Mouse (Mus musculus) limb, embryonic 13.5 days (tissue): ENCODE data around the gene Rps11. TPM values are rescaled to one million over a fixed set of nuclear protein-coding genes. Genes with fewer than 3 reads are reported as not detected.
A peak's percentile ranks its signal among the peaks of the same experiment; 100 is the strongest.
"Not testable (repeated sequence)": the region's sequence is repeated elsewhere in the genome, so short reads cannot be mapped to it uniquely, and the experiment has no call there.

Experiments used
- ATAC-seq: fragments of 200-750 bp; cut with Nextera tagmentation; 2 replicates; pipeline ENCODE4 v1.8.0; 2017; ENCODE audit warnings: low read depth, moderate number of reproducible peaks, moderate TSS enrichment; ENCODE audit not compliant: low FRiP score
- H3K27ac ChIP-seq: fragments of 300-500 bp; sonication (generic); 2 replicates; pipeline ENCODE4 v1.5.1; 2015; ENCODE audit warnings: inconsistent platforms, mild to moderate bottlenecking, moderate library complexity
- H3K27me3 ChIP-seq: fragments of 300-500 bp; sonication (generic); 2 replicates; pipeline ENCODE4 v1.6.1; 2015; ENCODE audit warnings: mild to moderate bottlenecking, inconsistent platforms
- H3K36me3 ChIP-seq: fragments of 300-500 bp; sonication (generic); 2 replicates; pipeline ENCODE4 v1.6.1; 2015; ENCODE audit warnings: inconsistent platforms, mild to moderate bottlenecking, moderate library complexity
- H3K4me1 ChIP-seq: fragments of 300-500 bp; sonication (generic); 2 replicates; pipeline ENCODE4 v1.6.1; 2015; ENCODE audit warnings: inconsistent platforms
- H3K4me2 ChIP-seq: fragments of 300-500 bp; sonication (generic); replicated peaks from 2 replicates; pipeline ENCODE4 v1.6.1; 2015; ENCODE audit warnings: inconsistent platforms, mild to moderate bottlenecking, moderate library complexity
- H3K4me3 ChIP-seq: fragments of 300-500 bp; sonication (generic); 2 replicates; pipeline ENCODE4 v1.5.1; 2015; ENCODE audit warnings: moderate library complexity, mild to moderate bottlenecking, inconsistent platforms
- H3K9ac ChIP-seq: fragments of 300-500 bp; sonication (generic); 2 replicates; pipeline ENCODE4 v1.6.1; 2015; ENCODE audit warnings: mild to moderate bottlenecking, inconsistent platforms
- H3K9me3 ChIP-seq: fragments of 300-500 bp; sonication (generic); 2 replicates; pipeline ENCODE4 v1.6.1; 2016; ENCODE audit warnings: inconsistent platforms
- WGBS: fragments of 180-500 bp; shearing (Covaris S2); methylation state at CpG from one replicate; pipeline ENCODE4 v1.1.7; 2015; 5-methylcytosine and 5-hydroxymethylcytosine counted together
- polyA plus RNA-seq: library from polyadenylated mRNA; unstranded; fragments of >200 nt; fragmentation: Nextera tagmentation; extraction: Ambion mirVana; gene quantifications from 2 replicates; pipeline ENCODE4 v1.2.1, GENCODE M21; 2015

Gene Rps11
- polyA plus RNA-seq, 1 experiment from 2014 or later = 1,512 TPM

GRCm38 (mm10) chr7:45118336-45118735 is 5.9 kb downstream of the Rps11 start:
- WGBS = 91% methylated on average over 6 of the region's 6 CpGs
- peaks cover 21% of the 10 kb centered on the region for H3K4me1 ChIP-seq
- no peak overlapping the region for H3K4me3 ChIP-seq
- H3K9me3 ChIP-seq = no peaks in the 10 kb centered on the region
- ATAC-seq = no peak
- H3K4me2 ChIP-seq = no peak overlapping the region
- peaks cover 57% of the 10 kb centered on the region for H3K36me3 ChIP-seq
- no peaks in the 10 kb centered on the region for H3K27me3 ChIP-seq
- no peak overlapping the region for H3K9ac ChIP-seq
- no peak overlapping the region for H3K27ac ChIP-seq

- H3K27me3 ChIP-seq = no peaks in the 10 kb centered on the region
- H3K36me3 ChIP-seq = peaks cover 50% of the 10 kb centered on the region
- ATAC-seq = no peak
- H3K4me1 ChIP-seq = peaks cover 14% of the 10 kb centered on the region
- H3K27ac ChIP-seq = no peak overlapping the region
- no peak overlapping the region for H3K4me2 ChIP-seq
- H3K9me3 ChIP-seq = no peaks in the 10 kb centered on the region
- no peak overlapping the region for H3K9ac ChIP-seq
- 85% methylated on average over 8 of the region's 8 CpGs for WGBS
- H3K4me3 ChIP-seq = no peak overlapping the region
Measured at GRCm38 (mm10) chr7:45117566-45117965, 6.7 kb downstream of the Rps11 start.

- no peak overlapping the region for H3K4me3 ChIP-seq
- no peak overlapping the region for H3K4me2 ChIP-seq
- no peaks in the 10 kb centered on the region for H3K9me3 ChIP-seq
- 69% methylated on average over 2 of the region's 2 CpGs for WGBS
- H3K4me1 ChIP-seq = no peaks in the 10 kb centered on the region
- ATAC-seq = no peak
- H3K27ac ChIP-seq = no peak overlapping the region
- no peak overlapping the region for H3K9ac ChIP-seq
- no peaks in the 10 kb centered on the region for H3K27me3 ChIP-seq
- peaks cover 11% of the 10 kb centered on the region; the same call in 1 of the 2 replicates for H3K36me3 ChIP-seq
Measured at GRCm38 (mm10) chr7:45113476-45113875, 10.8 kb downstream of the Rps11 start.

- peaks cover 1% of the 10 kb centered on the region; the same call in 1 of the 2 replicates for H3K36me3 ChIP-seq
- no peak overlapping the region for H3K4me2 ChIP-seq
- WGBS = 65% methylated on average over 3 of the region's 3 CpGs
- H3K27me3 ChIP-seq = no peaks in the 10 kb centered on the region
- H3K27ac ChIP-seq = no peak overlapping the region
- no peaks in the 10 kb centered on the region for H3K9me3 ChIP-seq
- H3K4me3 ChIP-seq = no peak overlapping the region
- ATAC-seq = no peak
- no peak overlapping the region for H3K9ac ChIP-seq
- no peaks in the 10 kb centered on the region for H3K4me1 ChIP-seq
Measured at GRCm38 (mm10) chr7:45112529-45112928, 11.7 kb downstream of the Rps11 start.

GRCm38 (mm10) chr7:45111940-45112339 is 12.3 kb downstream of the Rps11 start:
- 61% methylated on average over 2 of the region's 2 CpGs for WGBS
- Histone ChIP-seq H3K27ac (no peak overlapping the region), H3K9ac (no peak overlapping the region), H3K9me3 (no peaks in the 10 kb centered on the region), H3K4me3 (no peak overlapping the region), H3K27me3 (no peaks in the 10 kb centered on the region), H3K36me3 (no peaks in the 10 kb centered on the region), H3K4me1 (no peaks in the 10 kb centered on the region), H3K4me2 (no peak overlapping the region)
- no peak for ATAC-seq

GRCm38 (mm10) chr7:45110089-45110488 is 14.2 kb downstream of the Rps11 start:
- H3K36me3 ChIP-seq, H3K27ac ChIP-seq, H3K9ac ChIP-seq, H3K4me2 ChIP-seq, H3K4me1 ChIP-seq, H3K27me3 ChIP-seq, H3K4me3 ChIP-seq, H3K9me3 ChIP-seq, ATAC-seq: not testable (repeated sequence)
- 91% methylated on average over 4 of the region's 4 CpGs for whole genome bisulfite sequencing

- WGBS = 68% methylated on average over 5 of the region's 5 CpGs
- Histone ChIP-seq H3K9me3 (no peaks in the 10 kb centered on the region), H3K4me3 (no peak overlapping the region), H3K27me3 (no peaks in the 10 kb centered on the region), H3K4me1 (peaks cover 21% of the 10 kb centered on the region), H3K36me3 (no peaks in the 10 kb centered on the region), H3K27ac (no peak overlapping the region), H3K4me2 (no peak overlapping the region), H3K9ac (no peak overlapping the region)
- no peak for ATAC-seq
Measured at GRCm38 (mm10) chr7:45107052-45107645, 17.1 kb downstream of the Rps11 start.

- Histone ChIP-seq H3K9me3 (no peaks in the 10 kb centered on the region), H3K4me2 (no peak overlapping the region), H3K27me3 (no peaks in the 10 kb centered on the region), H3K27ac (no peak overlapping the region), H3K4me3 (no peak overlapping the region), H3K4me1 (peaks cover 24% of the 10 kb centered on the region), H3K36me3 (no peaks in the 10 kb centered on the region), H3K9ac (no peak overlapping the region)
- ATAC-seq = no peak
- 44% methylated on average over 6 of the region's 6 CpGs for WGBS
Measured at GRCm38 (mm10) chr7:45106441-45106840, 17.8 kb downstream of the Rps11 start.

GRCm38 (mm10) chr7:45105491-45105890 is 18.7 kb downstream of the Rps11 start:
- Histone ChIP-seq H3K9me3 (no peaks in the 10 kb centered on the region), H3K9ac (no peak overlapping the region), H3K4me3 (no peak overlapping the region), H3K36me3 (no peaks in the 10 kb centered on the region), H3K4me2 (no peak overlapping the region), H3K27ac (no peak overlapping the region), H3K4me1 (peaks cover 24% of the 10 kb centered on the region), H3K27me3 (no peaks in the 10 kb centered on the region)
- no peak for ATAC-seq
- 69% methylated on average over 8 of the region's 8 CpGs for WGBS

- Histone ChIP-seq H3K27me3 (no peaks in the 10 kb centered on the region), H3K36me3 (no peaks in the 10 kb centered on the region), H3K9me3 (no peaks in the 10 kb centered on the region), H3K4me1 (peaks cover 24% of the 10 kb centered on the region), H3K27ac (no peak overlapping the region), H3K4me2 (no peak overlapping the region), H3K4me3 (no peak overlapping the region), H3K9ac (no peak overlapping the region)
- WGBS = 71% methylated on average over 5 of the region's 5 CpGs
- no peak for ATAC-seq
Measured at GRCm38 (mm10) chr7:45104941-45105340, 19.3 kb downstream of the Rps11 start.

GRCm38 (mm10) chr7:45103652-45104180 is 20.5 kb downstream of the Rps11 start, which contains the start of gene Fcgrt:
Gene Fcgrt, minus strand, starts transcription at chr7:45103851.
- Histone ChIP-seq H3K4me1 (peaks cover 24% of the 10 kb centered on the region), H3K36me3 (peaks cover 2% of the 10 kb centered on the region), H3K27me3 (no peaks in the 10 kb centered on the region), H3K4me3 (peak within 1 kb of the TSS; percentile 34), H3K9ac (peak within 1 kb of the TSS; percentile 61), H3K4me2 (peak within 1 kb of the TSS; percentile 59), H3K9me3 (no peaks in the 10 kb centered on the region), H3K27ac (peak within 1 kb of the TSS; percentile 92)
- WGBS = 33% methylated on average over 7 of the region's 7 CpGs
- ATAC-seq = peak; percentile 90

GRCm38 (mm10) chr7:45102940-45103585 is 21.2 kb downstream of the Rps11 start:
- H3K4me3 ChIP-seq = peak overlapping the region; percentile 34
- ATAC-seq = no peak
- H3K9me3 ChIP-seq = no peaks in the 10 kb centered on the region
- peak overlapping the region; percentile 59 for H3K4me2 ChIP-seq
- peaks cover 24% of the 10 kb centered on the region for H3K4me1 ChIP-seq
- 66% methylated on average over 9 of the region's 9 CpGs for WGBS
- peaks cover 9% of the 10 kb centered on the region for H3K36me3 ChIP-seq
- peak overlapping the region; percentile 61 for H3K9ac ChIP-seq
- no peaks in the 10 kb centered on the region for H3K27me3 ChIP-seq
- peak overlapping the region; percentile 92 for H3K27ac ChIP-seq
